9 mouse cellular contexts compared by ENCODE assay signal in genomic region chr6:64730030-64730429, GRCm38 (mm10). TPM values are rescaled to one million over a fixed set of nuclear protein-coding genes. Genes with fewer than 3 reads are reported as not detected.
DNase-seq lines count a peak whose midpoint lies in the region; ATAC-seq and TF ChIP-seq lines count a peak whose summit lies in the region.
"Had no signal": no experiment of that assay in that cellular context is flagged by ENCODE, and none has a peak within 500 bp of the region (broad histone marks: within the 10 kb centered on the region; RNA-seq: fewer than 3 reads in every experiment).

No protein-coding gene starts in this region.

- no peaks in the 10 kb centered on the region for H3K9me3 ChIP-seq in lung, postnatal 0 days (ENCODE audit: low read length)
- H3K9me3 ChIP-seq in limb, embryonic 11.5 days (ENCODE audit: control insufficient read depth, low read length) = no peaks in the 10 kb centered on the region

- under 1% methylated on average over 19 of the region's 19 CpGs for WGBS in lung, postnatal 0 days
- under 1% methylated on average over 18 of the region's 19 CpGs for whole genome bisulfite sequencing in limb, embryonic 11.5 days
- under 1% methylated on average over 19 of the region's 19 CpGs for WGBS in small intestine, adult 2 months

- peaks cover 11% of the 10 kb centered on the region for H3K4me1 ChIP-seq in lung, postnatal 0 days (ENCODE audit: insufficient read depth, low read depth, low read length)
- peaks cover 15% of the 10 kb centered on the region for H3K4me1 ChIP-seq in limb, embryonic 11.5 days (ENCODE audit: control insufficient read depth, insufficient read depth, low read length)
- peaks cover 15% of the 10 kb centered on the region for H3K4me1 ChIP-seq in small intestine, adult 2 months (ENCODE audit: control insufficient read depth, insufficient read depth, insufficient read length, low read length)

- TF ChIP-seq CTCF in lung, postnatal 0 days (IDR thresholded peaks at IDR 0.05) = no peak
- no peak for TF ChIP-seq CTCF in small intestine, adult 2 months (IDR thresholded peaks at IDR 0.05; ENCODE audit: extremely low read depth, insufficient read length, insufficient replicate concordance, low read depth, low read length)

- ATAC-seq in lung, postnatal 0 days = no peak
- ATAC-seq in limb, embryonic 11.5 days (ENCODE audit: insufficient number of reproducible peaks, low FRiP score, low TSS enrichment, low read depth) = no peak

- peak; percentile 1 for DNase-seq in adrenal gland, postnatal 25 days
- DNase-seq in adrenal gland, postnatal 10 days = no peak
- no peak for DNase-seq in lung, postnatal 0 days (ENCODE audit: low spot score)
- no peak for DNase-seq in lung, postnatal 10 days
- no peak for DNase-seq in limb, embryonic 11.5 days (ENCODE audit: low spot score)
- DNase-seq in urinary bladder, postnatal 14 days (ENCODE audit: low spot score) = no peak
- DNase-seq in spleen, postnatal 36 days (ENCODE audit: low spot score in 2 of 2) = no peak
- DNase-seq: gastrocnemius, postnatal 14 days had no signal

- H3K27me3 ChIP-seq in lung, postnatal 0 days (replicated peaks; ENCODE audit: insufficient read depth, low read length) = peaks cover 51% of the 10 kb centered on the region
- peaks cover 66% of the 10 kb centered on the region for H3K27me3 ChIP-seq in limb, embryonic 11.5 days (ENCODE audit: control insufficient read depth, insufficient read depth, low read length)
- H3K27me3 ChIP-seq in small intestine, adult 2 months (ENCODE audit: control insufficient read depth, insufficient read depth, low read length) = peaks cover 50% of the 10 kb centered on the region

- peak overlapping the region; percentile 41; the same call in 1 of the 2 replicates for H3K4me3 ChIP-seq in lung, postnatal 0 days (ENCODE audit: low read depth, low read length)
- peak overlapping the region; percentile 32; the same call in 1 of the 2 replicates for H3K4me3 ChIP-seq in limb, embryonic 11.5 days (ENCODE audit: low read depth, low read length)
- peak overlapping the region; percentile 53 for H3K4me3 ChIP-seq in small intestine, adult 2 months (ENCODE audit: low read depth, low read length)

- no peak for TF ChIP-seq EP300 in lung, postnatal 0 days (IDR thresholded peaks at IDR 0.05)

- TF ChIP-seq POLR2A in small intestine, adult 2 months (IDR thresholded peaks at IDR 0.05; ENCODE audit: low read depth, low read length) = no peak

- H3K27ac ChIP-seq in lung, postnatal 0 days (ENCODE audit: low read length) = no peak overlapping the region
- H3K27ac ChIP-seq in limb, embryonic 11.5 days (replicated peaks; ENCODE audit: low read depth, low read length) = no peak overlapping the region
- peak overlapping the region; percentile 61; the same call in 1 of the 2 replicates for H3K27ac ChIP-seq in small intestine, adult 2 months (ENCODE audit: insufficient read depth, low read depth, low read length)

- H3K36me3 ChIP-seq in lung, postnatal 0 days (ENCODE audit: insufficient read depth, low read length) = no peaks in the 10 kb centered on the region
- no peaks in the 10 kb centered on the region for H3K36me3 ChIP-seq in limb, embryonic 11.5 days (ENCODE audit: control insufficient read depth, insufficient read depth, low read length)
- no peaks in the 10 kb centered on the region for H3K36me3 ChIP-seq in small intestine, adult 2 months (ENCODE audit: control insufficient read depth, insufficient read depth, low read length)

- peak overlapping the region; percentile 72 for H3K4me2 ChIP-seq in lung, postnatal 0 days (replicated peaks; ENCODE audit: low read depth, low read length)
- H3K4me2 ChIP-seq in limb, embryonic 11.5 days (ENCODE audit: low read depth, severe bottlenecking) = peak overlapping the region; percentile 47

- H3K9ac ChIP-seq in lung, postnatal 0 days (replicated peaks; ENCODE audit: low read depth) = no peak overlapping the region
- H3K9ac ChIP-seq in limb, embryonic 11.5 days (ENCODE audit: low read length) = no peak overlapping the region

RNA-seq across cellular contexts. Expression of gene Atoh1, which starts 1.1 kb away (rescaled TPM):
- total RNA-seq in adrenal gland, postnatal 25 days (2021) = not detected in 2 replicates
- under 1 TPM in 1 of 2 experiments, not detected in 1; 0.30 TPM for total RNA-seq in adrenal gland, postnatal 10 days (2021)
- not detected in 2 replicates for polyA plus RNA-seq in lung, postnatal 0 days (2015; fragmentation: Nextera tagmentation; extraction: Ambion mirVana)
- not detected in 2 replicates for polyA plus RNA-seq in limb, embryonic 11.5 days (2014; fragmentation: Nextera tagmentation; extraction: Ambion mirVana)
- 8.2 and 26.8 TPM in 2 replicates for polyA plus RNA-seq in small intestine, adult 2 months (2012; rRNA removed)
- total RNA-seq: gastrocnemius, postnatal 14 days had no signal
